19 mouse cellular contexts compared by ENCODE assay signal in the genomic region with DNA sequence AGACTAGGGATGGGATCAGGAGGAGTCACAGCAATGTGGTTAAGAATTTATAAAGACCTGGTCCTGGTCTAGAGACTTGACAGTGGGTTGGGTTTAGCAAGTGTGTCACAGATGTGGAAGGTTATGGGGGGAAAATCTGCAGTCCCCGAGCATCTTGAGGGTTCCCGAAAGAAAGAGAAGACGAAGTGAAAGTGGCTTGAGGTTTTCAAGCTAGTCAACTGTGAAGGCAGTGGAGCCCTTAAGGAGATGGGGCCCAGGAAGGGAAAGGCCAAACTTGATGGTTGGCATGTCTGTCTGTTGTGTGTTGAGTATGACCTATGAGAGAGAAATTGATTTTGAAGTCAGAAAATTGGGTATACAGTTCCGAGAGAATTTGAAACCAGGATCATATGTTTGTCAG. TPM values are rescaled to one million over a fixed set of nuclear protein-coding genes. Genes with fewer than 3 reads are reported as not detected.
DNase-seq lines count a peak whose midpoint lies in the region; ATAC-seq lines count a peak whose summit lies in the region.
"Had no signal": no experiment of that assay in that cellular context is flagged by ENCODE, and none has a peak within 500 bp of the region (broad histone marks: within the 10 kb centered on the region; RNA-seq: fewer than 3 reads in every experiment).

No protein-coding gene starts in this region.

- intact Hi-C loops in left cerebral cortex, postnatal 10 days (cut with DNase I), result no loop called here

- peaks cover 28% of the 10 kb centered on the region for H3K36me3 ChIP-seq in heart, embryonic 12.5 days
- peaks cover 35% of the 10 kb centered on the region for H3K36me3 ChIP-seq in forebrain, embryonic 12.5 days (replicated peaks)

- H3K4me2 ChIP-seq in heart, embryonic 12.5 days, result no peak overlapping the region
- no peak overlapping the region for H3K4me2 ChIP-seq in forebrain, embryonic 12.5 days
- H3K4me2 ChIP-seq: forebrain, embryonic 13.5 days; heart, embryonic 13.5 days; hindbrain, embryonic 15.5 days; limb, embryonic 15.5 days; lung, embryonic 14.5 days; midbrain, embryonic 15.5 days; neural tube, embryonic 12.5 days had no signal

- 94% methylated on average over 4 of the region's 4 CpGs for WGBS in heart, embryonic 12.5 days
- 97% methylated on average over 4 of the region's 4 CpGs for whole genome bisulfite sequencing in forebrain, embryonic 12.5 days

- no peak for ATAC-seq in heart, embryonic 12.5 days (ENCODE audit: insufficient number of reproducible peaks, low FRiP score)
- ATAC-seq in inflammation-experienced regulatory T-cells, adult 6 months, result peak; percentile 35
- no peak for ATAC-seq in forebrain, embryonic 12.5 days (ENCODE audit: low FRiP score)
- ATAC-seq: forebrain, embryonic 13.5 days; midbrain, embryonic 15.5 days had no signal

- no peak overlapping the region for H3K9ac ChIP-seq in heart, embryonic 12.5 days
- H3K9ac ChIP-seq in forebrain, embryonic 12.5 days, result no peak overlapping the region
- H3K9ac ChIP-seq: forebrain, embryonic 13.5 days; heart, embryonic 13.5 days; hindbrain, embryonic 15.5 days; limb, embryonic 15.5 days; lung, embryonic 14.5 days; midbrain, embryonic 15.5 days; neural tube, embryonic 12.5 days had no signal

- H3K27me3 ChIP-seq in heart, embryonic 12.5 days (replicated peaks), result no peaks in the 10 kb centered on the region
- no peaks in the 10 kb centered on the region for H3K27me3 ChIP-seq in forebrain, embryonic 12.5 days
- H3K27me3 ChIP-seq: forebrain, embryonic 13.5 days; heart, embryonic 13.5 days; hindbrain, embryonic 15.5 days; limb, embryonic 15.5 days; midbrain, embryonic 15.5 days; neural tube, embryonic 12.5 days had no signal

- no peak overlapping the region for H3K4me3 ChIP-seq in heart, embryonic 12.5 days
- no peak overlapping the region for H3K4me3 ChIP-seq in forebrain, embryonic 12.5 days (replicated peaks)
- H3K4me3 ChIP-seq: forebrain, embryonic 13.5 days; heart, embryonic 13.5 days; hindbrain, embryonic 15.5 days; limb, embryonic 15.5 days; midbrain, embryonic 15.5 days; neural tube, embryonic 12.5 days had no signal

- H3K27ac ChIP-seq in heart, embryonic 12.5 days (ENCODE audit: poor library complexity, severe bottlenecking), result no peak overlapping the region
- H3K27ac ChIP-seq in forebrain, embryonic 12.5 days, result no peak overlapping the region
- H3K27ac ChIP-seq: forebrain, embryonic 13.5 days; heart, embryonic 13.5 days; hindbrain, embryonic 15.5 days; limb, embryonic 15.5 days; midbrain, embryonic 15.5 days; neural tube, embryonic 12.5 days had no signal

- H3K9me3 ChIP-seq in heart, embryonic 12.5 days (replicated peaks), result no peaks in the 10 kb centered on the region
- H3K9me3 ChIP-seq in forebrain, embryonic 12.5 days, result no peaks in the 10 kb centered on the region
- H3K9me3 ChIP-seq: forebrain, embryonic 13.5 days; heart, embryonic 13.5 days; hindbrain, embryonic 15.5 days; limb, embryonic 15.5 days; midbrain, embryonic 15.5 days; neural tube, embryonic 12.5 days had no signal

- DNase-seq in heart, adult 11 months, result peak; percentile 85
- DNase-seq in CD4-positive, CD25-positive, alpha-beta regulatory T cell, adult 2 months (ENCODE audit: low read depth, low spot score), result peak; percentile 51
- DNase-seq in spleen, adult 18-20 months, result peak; percentile 46 to 48
- DNase-seq in left cerebral cortex, postnatal 10 days (ENCODE audit: extremely low spot score in 1 of 2, low spot score in 2 of 2), result no peak
- no peak for DNase-seq in adrenal gland, postnatal 4 days (ENCODE audit: low spot score in 2 of 2)
- DNase-seq: cerebellum, postnatal 10 days; heart, postnatal 36 days; kidney, adult 9 months; lung, embryonic 14.5 days; right cerebral cortex, postnatal 25 days had no signal

- peaks cover 37% of the 10 kb centered on the region for H3K4me1 ChIP-seq in heart, embryonic 12.5 days (replicated peaks)
- H3K4me1 ChIP-seq in forebrain, embryonic 12.5 days, result peaks cover 42% of the 10 kb centered on the region

RNA-seq across cellular contexts. Expression of gene Cblb, which starts 7.3 kb away (rescaled TPM):
- polyA plus RNA-seq in heart, embryonic 12.5 days (2016; fragmentation: Nextera tagmentation; extraction: Ambion mirVana), result 15.4 and 15.9 TPM in 2 replicates
- 10 to 100 TPM; 40.7 to 50.0 (median 46.0) TPM for polyA plus RNA-seq in inflammation-experienced regulatory T-cells, adult 6 months (2017; shearing (Covaris generic))
- 10 to 100 TPM; 22.4 to 25.5 TPM for total RNA-seq in left cerebral cortex, postnatal 10 days (2021)
- polyA plus RNA-seq in forebrain, embryonic 12.5 days (2016; fragmentation: Nextera tagmentation; extraction: Ambion mirVana), result 29.0 and 31.6 TPM in 2 replicates
- total RNA-seq in adrenal gland, postnatal 4 days (2021), result 10 to 100 TPM; 24.4 to 27.1 TPM

Comparison
In these comparisons a context has a peak if more than half of its experiments do, and no peak if none do; other contexts are left out.
1. DNase-seq: peak in heart, adult 11 months (single experiment), CD4-positive, CD25-positive, alpha-beta regulatory T cell, adult 2 months (single experiment) and spleen, adult 18-20 months (2 of 2); none in left cerebral cortex, postnatal 10 days (0 of 2) and adrenal gland, postnatal 4 days (0 of 2).